Mouse (Mus musculus) E14TG2a.4 (cell line): Measurements from ENCODE around the gene Col4a4.

ENCODE experiments used
- H3K27me3 ChIP-seq: 2 replicates; pipeline ENCODE4 v1.6.1; 2014; ENCODE audit warnings: low read length, control low read depth; ENCODE audit not compliant: insufficient read depth
- H3K36me3 ChIP-seq: 2 replicates; pipeline ENCODE4 v1.6.1; 2014; ENCODE audit warnings: low read length, control low read depth; ENCODE audit not compliant: insufficient read depth
- H3K4me1 ChIP-seq: replicated peaks from 2 replicates; pipeline ENCODE4 v1.6.1; 2014; ENCODE audit warnings: low read depth, low read length, control low read depth
- H3K4me3 ChIP-seq: replicated peaks from 2 replicates; pipeline ENCODE4 v1.5.1; 2014; ENCODE audit warnings: mild to moderate bottlenecking, low read length
- H3K9me3 ChIP-seq: 2 replicates; pipeline ENCODE4 v1.6.1; 2014; ENCODE audit warnings: low read length, control low read depth
- CTCF ChIP-seq: conservative IDR thresholded peaks from 2 replicates; pipeline ENCODE4 v1.5.1; 2014; ENCODE audit warnings: low read length
- NANOG ChIP-seq: IDR thresholded peaks from 2 replicates; pipeline ENCODE4 v1.6.1; 2014; ENCODE audit warnings: borderline replicate concordance, low read length, mixed read lengths
- POU5F1 ChIP-seq: IDR thresholded peaks from 2 replicates; pipeline ENCODE4 v1.6.1; 2014; ENCODE audit warnings: low read length, borderline replicate concordance

The Col4a4 gene

GRCm38 (mm10) chr1:82468872-82469271 is 117.8 kb downstream of the Col4a4 start:
- H3K27me3 ChIP-seq, result no peaks in the 10 kb centered on the region
- no peak overlapping the region for H3K4me3 ChIP-seq
- no peaks in the 10 kb centered on the region for H3K36me3 ChIP-seq
- no peaks in the 10 kb centered on the region for H3K4me1 ChIP-seq
- TF ChIP-seq POU5F1 (no peak), CTCF (no peak), NANOG (no peak)
- no peaks in the 10 kb centered on the region for H3K9me3 ChIP-seq

- no peak for TF ChIP-seq POU5F1
- TF ChIP-seq NANOG, result no peak
- no peak for TF ChIP-seq CTCF
Observed at GRCm38 (mm10) chr1:82465321-82465853, 121.3 kb downstream of the Col4a4 start.

GRCm38 (mm10) chr1:82461041-82461440 is 125.6 kb downstream of the Col4a4 start:
- no peaks in the 10 kb centered on the region for H3K27me3 ChIP-seq
- no peaks in the 10 kb centered on the region for H3K36me3 ChIP-seq
- no peaks in the 10 kb centered on the region for H3K4me1 ChIP-seq
- H3K4me3 ChIP-seq, result no peak overlapping the region
- H3K9me3 ChIP-seq, result no peaks in the 10 kb centered on the region
- no peak for TF ChIP-seq NANOG
- TF ChIP-seq CTCF, result no peak

More at GRCm38 (mm10) chr1:82465321-82465853, 121.3 kb downstream of the Col4a4 start:
- Histone ChIP-seq H3K27me3 (no peaks in the 10 kb centered on the region), H3K4me1 (no peaks in the 10 kb centered on the region), H3K9me3 (no peaks in the 10 kb centered on the region), H3K36me3 (no peaks in the 10 kb centered on the region), H3K4me3 (no peak overlapping the region)

- Histone ChIP-seq H3K27me3 (no peaks in the 10 kb centered on the region), H3K4me1 (no peaks in the 10 kb centered on the region), H3K36me3 (no peaks in the 10 kb centered on the region), H3K9me3 (no peaks in the 10 kb centered on the region), H3K4me3 (no peak overlapping the region)
- no peak for TF ChIP-seq POU5F1
- TF ChIP-seq NANOG, result no peak
- TF ChIP-seq CTCF, result no peak
Observed at GRCm38 (mm10) chr1:82459926-82460325, 126.7 kb downstream of the Col4a4 start.

GRCm38 (mm10) chr1:82459350-82459749 is 127.3 kb downstream of the Col4a4 start:
- H3K4me3 ChIP-seq, result no peak overlapping the region
- H3K27me3 ChIP-seq, result no peaks in the 10 kb centered on the region
- H3K9me3 ChIP-seq, result no peaks in the 10 kb centered on the region
- TF ChIP-seq CTCF, result no peak
- TF ChIP-seq NANOG, result no peak
- no peak for TF ChIP-seq POU5F1
- no peaks in the 10 kb centered on the region for H3K4me1 ChIP-seq
- no peaks in the 10 kb centered on the region for H3K36me3 ChIP-seq

- H3K36me3 ChIP-seq, result no peaks in the 10 kb centered on the region
- no peak for TF ChIP-seq POU5F1
- TF ChIP-seq NANOG, result no peak
- TF ChIP-seq CTCF, result no peak
- no peaks in the 10 kb centered on the region for H3K4me1 ChIP-seq
- H3K27me3 ChIP-seq, result no peaks in the 10 kb centered on the region
- no peaks in the 10 kb centered on the region for H3K9me3 ChIP-seq
- no peak overlapping the region for H3K4me3 ChIP-seq
Observed at GRCm38 (mm10) chr1:82454031-82454430, 132.6 kb downstream of the Col4a4 start.

GRCm38 (mm10) chr1:82451927-82452651 is 134.6 kb downstream of the Col4a4 start:
- H3K27me3 ChIP-seq, result no peaks in the 10 kb centered on the region
- no peaks in the 10 kb centered on the region for H3K9me3 ChIP-seq
- TF ChIP-seq NANOG (no peak), CTCF (no peak), POU5F1 (no peak)
- no peak overlapping the region for H3K4me3 ChIP-seq
- H3K4me1 ChIP-seq, result no peaks in the 10 kb centered on the region
- H3K36me3 ChIP-seq, result no peaks in the 10 kb centered on the region

- no peaks in the 10 kb centered on the region for H3K27me3 ChIP-seq
- no peaks in the 10 kb centered on the region for H3K9me3 ChIP-seq
- no peak overlapping the region for H3K4me3 ChIP-seq
- TF ChIP-seq CTCF, result no peak
- no peak for TF ChIP-seq POU5F1
- TF ChIP-seq NANOG, result no peak
- no peaks in the 10 kb centered on the region for H3K4me1 ChIP-seq
- H3K36me3 ChIP-seq, result no peaks in the 10 kb centered on the region
Observed at GRCm38 (mm10) chr1:82449851-82450250, 136.8 kb downstream of the Col4a4 start.

GRCm38 (mm10) chr1:82446049-82446448 is 140.6 kb downstream of the Col4a4 start:
- H3K4me1 ChIP-seq, result no peaks in the 10 kb centered on the region
- H3K4me3 ChIP-seq, result no peak overlapping the region
- no peaks in the 10 kb centered on the region for H3K36me3 ChIP-seq
- no peaks in the 10 kb centered on the region for H3K27me3 ChIP-seq
- peaks cover 9% of the 10 kb centered on the region for H3K9me3 ChIP-seq
- TF ChIP-seq CTCF, result no peak
- no peak for TF ChIP-seq POU5F1
- no peak for TF ChIP-seq NANOG
